Mouse (Mus musculus) left cerebral cortex, adult 8-10 months (tissue): ENCODE measurements around the gene Kremen2. TPM values are rescaled to one million over a fixed set of nuclear protein-coding genes. Genes with fewer than 3 reads are reported as not detected.
A peak's percentile ranks its signal among the peaks of the same experiment; 100 is the strongest.

ENCODE experiments used
- DNase-seq, 2 experiments: peaks; one replicate each; pipeline ENCODE4 v3.0.0; 2022; ENCODE audit warnings: low spot score in 2 of 2
- total RNA-seq, 4 experiments: library from RNA; stranded (reverse); gene quantifications; 2 replicates each; pipeline ENCODE4 v1.2.4; 2022

The Kremen2 gene
- total RNA-seq, 4 experiments from 2014 or later = 0.78 to 1.4 (median 1.0) TPM

- DNase-seq = no peak
Measured at GRCm38 (mm10) chr17:23737493-23738445, 7.9 kb downstream of the Kremen2 start.

- no peak for DNase-seq
Measured at GRCm38 (mm10) chr17:23734341-23734740, 11.3 kb downstream of the Kremen2 start.

- DNase-seq = no peak
Measured at GRCm38 (mm10) chr17:23730441-23730840, 15.2 kb downstream of the Kremen2 start.

GRCm38 (mm10) chr17:23726758-23727142, 18.9 kb downstream of the Kremen2 start:
- peak in 1 of 2 experiments; percentile 79 for DNase-seq

GRCm38 (mm10) chr17:23725999-23726757, 19.5 kb downstream of the Kremen2 start, which contains the start of gene Pkmyt1:
Gene Pkmyt1, plus strand, starts transcription at chr17:23726336.
- DNase-seq = peak; percentile 84 to 90

- no peak for DNase-seq
Measured at GRCm38 (mm10) chr17:23725477-23725876, 20.2 kb downstream of the Kremen2 start.

- no peak for DNase-seq
Measured at GRCm38 (mm10) chr17:23722376-23723125, 23.1 kb downstream of the Kremen2 start, which contains the start of gene 1520401A03Rik. Gene 1520401A03Rik, minus strand, starts transcription at chr17:23722783.

- DNase-seq = no peak
Measured at GRCm38 (mm10) chr17:23721886-23722285, 23.7 kb downstream of the Kremen2 start.

- no peak for DNase-seq
Measured at GRCm38 (mm10) chr17:23719455-23719854, 26.2 kb downstream of the Kremen2 start.

GRCm38 (mm10) chr17:23717003-23717402, 28.6 kb downstream of the Kremen2 start:
- no peak for DNase-seq

GRCm38 (mm10) chr17:23706212-23706611, 39.4 kb downstream of the Kremen2 start:
- DNase-seq = peak; percentile 46 to 50

GRCm38 (mm10) chr17:23705525-23706104, 40.0 kb downstream of the Kremen2 start:
- no peak for DNase-seq

- no peak for DNase-seq
Measured at GRCm38 (mm10) chr17:23704741-23705140, 40.9 kb downstream of the Kremen2 start.

- no peak for DNase-seq
Measured at GRCm38 (mm10) chr17:23703301-23703700, 42.3 kb downstream of the Kremen2 start.

- peak; percentile 75 to 91 for DNase-seq
Measured at GRCm38 (mm10) chr17:23700079-23700478, 45.6 kb downstream of the Kremen2 start.

GRCm38 (mm10) chr17:23699131-23700077, 46.2 kb downstream of the Kremen2 start:
- no peak for DNase-seq

- no peak for DNase-seq
Measured at GRCm38 (mm10) chr17:23695801-23696200, 49.8 kb downstream of the Kremen2 start.

GRCm38 (mm10) chr17:23694491-23694890, 51.1 kb downstream of the Kremen2 start:
- no peak for DNase-seq
